Mouse (Mus musculus) C3H10T1/2 (cell line): ENCODE measurements around the gene Taok1. TPM values are rescaled to one million over a fixed set of nuclear protein-coding genes. Genes with fewer than 3 reads are reported as not detected.

ENCODE experiments used
- polyA plus RNA-seq, 2 experiments: library from polyadenylated mRNA; unstranded; fragments of >200 nt; fragmentation: generic; extraction: Trizol; gene quantifications; one replicate each; pipeline ENCODE4 v1.2.1; 2012; ENCODE audit warnings: missing spikeins in 2 of 2

Gene Taok1
- polyA plus RNA-seq: 1 to 10 TPM in 1 of 2 experiments, under 1 TPM in 1; 0.32 to 2.7 TPM

GRCm38 (mm10) chr11:77607538-77608455 lies at the start of gene Taok1:
Gene Taok1, minus strand, starts transcription at chr11:77607815.

GRCm38 (mm10) chr11:77519043-77519442 lies 88.6 kb downstream of the Taok1 start, which contains the start of gene Gm10392:
Gene Gm10392, minus strand, starts transcription at chr11:77519198.

GRCm38 (mm10) chr11:77515637-77516552 lies 91.7 kb downstream of the Taok1 start, which contains the start of gene Trp53i13:
Gene Trp53i13, minus strand, starts transcription at chr11:77515980.

GRCm38 (mm10) chr11:77514832-77515636 lies 92.6 kb downstream of the Taok1 start, which contains the start of gene Abhd15:
Gene Abhd15, plus strand, starts transcription at chr11:77515121.

GRCm38 (mm10) chr11:77493512-77494343 lies 113.9 kb downstream of the Taok1 start, which contains the start of gene Git1:
Gene Git1, plus strand, starts transcription at chr11:77493562.

GRCm38 (mm10) chr11:77489591-77490235 lies 117.9 kb downstream of the Taok1 start, which contains the start of gene Ankrd13b:
Gene Ankrd13b, minus strand, starts transcription at chr11:77489678.

Other genes starting within 250 kb of the Taok1 start
- under 1 TPM; 0.02 to 0.04 TPM for gene Coro6, start 145.4 kb downstream of the Taok1 start, polyA plus RNA-seq
- 10 to 100 TPM; 33.6 to 49.8 TPM for gene Ankrd13b, start 118.1 kb downstream of the Taok1 start, polyA plus RNA-seq
- gene Git1, start 114.3 kb downstream of the Taok1 start, polyA plus RNA-seq: 10 to 100 TPM; 41.2 to 63.6 TPM
- gene Abhd15, start 92.7 kb downstream of the Taok1 start, polyA plus RNA-seq: under 1 TPM; 0.12 to 0.44 TPM
- 10 to 100 TPM; 21.6 to 43.4 TPM for gene Trp53i13, start 91.8 kb downstream of the Taok1 start, polyA plus RNA-seq
- gene Gm10392, start 88.6 kb downstream of the Taok1 start, polyA plus RNA-seq: under 1 TPM in 1 of 2 experiments, not detected in 1; 0.05 TPM
- 1 to 10 TPM in 1 of 2 experiments, under 1 TPM in 1; 0.84 to 3.9 TPM for gene Nufip2, start 78.3 kb upstream of the Taok1 start, polyA plus RNA-seq
- gene Cryba1, start 117.5 kb upstream of the Taok1 start, polyA plus RNA-seq: not detected
- 10 to 100 TPM; 15.9 to 48.2 TPM for gene Myo18a, start 155.4 kb upstream of the Taok1 start, polyA plus RNA-seq
- under 1 TPM; 0.30 to 0.79 TPM for gene Gm10277, start 179.9 kb upstream of the Taok1 start, polyA plus RNA-seq